Mouse (Mus musculus) thymus, postnatal 0 days (tissue): ENCODE measurements around the gene Plcb4. TPM values are rescaled to one million over a fixed set of nuclear protein-coding genes. Genes with fewer than 3 reads are reported as not detected.
"Not testable (repeated sequence)": the region's sequence is repeated elsewhere in the genome, so short reads cannot be mapped to it uniquely, and the experiment has no call there.

ENCODE experiments used
- DNase-seq: peaks from one replicate; pipeline ENCODE4 v3.0.0-alpha.2; 2015; ENCODE audit warnings: low spot score
- polyA plus RNA-seq: library from polyadenylated mRNA; unstranded; fragments of >200 nt; fragmentation: Nextera tagmentation; extraction: Ambion mirVana; gene quantifications from 2 replicates; pipeline ENCODE4 v1.2.1, GENCODE M21; 2015

Gene Plcb4
- polyA plus RNA-seq, 1 experiment from 2014 or later = 7.2 TPM

DNA sequence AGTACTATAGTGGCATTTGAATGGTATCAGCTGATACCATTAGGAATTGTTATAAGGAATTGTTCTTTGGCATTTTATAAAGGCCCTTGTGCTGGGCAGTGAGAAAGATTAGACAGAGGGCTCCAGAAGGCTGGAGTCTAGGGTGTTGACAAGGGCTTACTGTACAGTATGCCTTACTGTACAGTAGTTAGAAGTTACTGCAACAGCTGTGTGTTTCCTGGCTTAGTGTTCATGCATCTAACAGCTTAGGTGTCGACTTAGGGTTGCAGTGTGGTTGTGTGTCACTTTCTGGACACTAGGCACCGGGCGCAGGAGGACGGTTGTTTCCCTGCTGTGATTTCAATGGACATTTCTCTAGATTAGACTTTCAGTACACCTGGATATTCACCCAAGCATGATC lies 57.4 kb downstream of the Plcb4 start:
- no peak for DNase-seq

DNA sequence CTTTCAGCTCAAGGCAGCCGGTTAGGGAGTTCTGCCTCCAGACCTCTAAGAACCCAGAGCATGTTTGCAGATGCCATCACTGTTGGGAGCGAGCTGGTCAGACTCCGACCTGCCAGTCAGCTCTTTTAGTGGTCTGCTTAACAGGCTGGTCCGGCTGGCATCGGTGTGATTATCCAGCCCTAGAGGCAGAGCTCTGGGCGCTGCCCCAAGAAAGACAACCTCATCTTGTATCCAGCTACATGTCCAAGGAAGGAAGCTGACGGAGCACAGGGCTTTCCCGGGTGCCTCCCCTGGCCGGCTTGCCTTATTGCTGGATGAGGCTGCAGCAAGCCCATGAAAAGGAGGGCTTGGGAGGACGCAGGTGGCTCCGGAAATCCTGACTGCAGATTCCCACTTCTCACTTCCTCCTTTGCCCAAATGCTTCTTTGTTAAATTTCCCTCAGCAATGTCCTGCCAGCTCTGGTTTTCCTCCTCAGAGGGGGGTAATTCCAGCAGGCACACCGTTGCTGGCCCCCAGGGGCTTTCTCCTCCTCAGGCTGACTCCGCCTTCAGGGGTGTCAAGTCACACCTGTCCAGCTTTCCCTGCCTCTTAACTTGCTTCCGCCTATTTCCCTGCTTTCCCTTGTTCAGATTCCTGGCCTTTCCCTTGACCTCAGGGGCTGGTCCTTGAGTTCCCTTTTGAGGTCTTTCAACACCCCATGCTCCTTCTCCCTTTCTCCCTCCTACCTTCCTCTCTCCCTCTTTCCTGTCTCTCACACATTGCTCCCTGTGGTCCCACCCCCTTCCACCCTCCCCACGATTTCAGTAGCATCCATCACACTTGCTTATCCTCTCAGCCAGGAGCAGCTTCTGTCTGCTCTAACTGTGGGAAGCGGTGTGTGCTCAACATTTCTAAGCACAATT lies 58.7 kb downstream of the Plcb4 start:
- no peak for DNase-seq

DNA sequence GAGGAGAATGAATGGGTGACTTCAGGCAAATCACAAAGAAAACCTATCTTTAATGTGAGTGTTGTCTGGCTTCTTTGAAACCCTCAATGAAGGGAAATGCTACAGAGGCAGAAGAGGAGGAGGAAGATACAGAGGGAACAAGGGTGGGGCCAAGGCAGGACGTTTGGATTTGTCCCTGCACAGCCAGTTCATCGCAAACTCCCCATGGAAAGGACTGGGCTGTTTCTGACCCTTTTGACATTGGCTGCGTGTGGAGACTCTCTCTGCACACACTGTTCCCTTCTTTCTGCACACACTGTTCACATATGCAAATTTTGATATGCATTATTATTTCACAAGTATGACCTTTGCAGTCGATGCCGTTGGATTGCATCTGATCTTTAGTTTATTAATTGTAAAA lies 63.3 kb downstream of the Plcb4 start:
- no peak for DNase-seq

DNA sequence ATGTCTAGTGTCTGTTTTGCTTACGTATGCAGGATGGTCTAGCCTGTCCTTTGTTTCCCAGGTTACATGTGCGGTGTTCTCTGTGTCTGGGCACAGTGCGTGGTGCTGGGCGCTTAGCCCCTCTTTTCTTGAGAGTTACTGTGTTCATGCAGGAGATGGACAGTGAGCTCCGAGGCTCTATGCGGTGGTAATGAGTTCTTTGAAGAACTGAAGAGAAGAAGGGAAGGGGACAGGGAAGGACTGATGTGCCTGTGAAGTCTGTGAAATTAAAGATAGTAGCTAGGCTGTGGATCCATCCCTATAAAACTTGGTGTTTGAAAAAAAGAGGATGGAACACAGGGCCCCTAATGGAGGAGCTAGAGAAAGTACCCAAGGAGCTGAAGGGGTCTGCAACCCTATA lies 64.6 kb downstream of the Plcb4 start:
- no peak for DNase-seq

DNA sequence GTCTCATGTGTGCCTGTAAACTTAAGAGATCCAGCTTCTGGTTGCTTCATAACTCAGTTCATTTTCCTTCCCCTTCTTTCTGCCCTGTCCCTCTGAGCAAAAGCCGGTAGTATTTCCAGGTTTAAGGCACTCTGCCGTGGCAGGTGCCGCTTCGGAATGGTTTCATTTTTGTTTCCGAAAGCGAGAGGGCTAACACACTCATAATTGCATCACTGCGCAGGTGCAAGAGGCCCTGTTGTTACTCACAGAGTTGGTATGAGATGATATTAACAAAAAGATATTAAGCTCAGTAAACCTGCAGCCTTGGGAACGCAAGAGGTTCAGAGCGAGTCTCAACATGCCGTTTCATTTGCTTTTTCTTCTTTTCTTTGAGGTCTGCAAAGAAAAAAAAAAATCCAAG lies 65.7 kb downstream of the Plcb4 start:
- DNase-seq = no peak

DNA sequence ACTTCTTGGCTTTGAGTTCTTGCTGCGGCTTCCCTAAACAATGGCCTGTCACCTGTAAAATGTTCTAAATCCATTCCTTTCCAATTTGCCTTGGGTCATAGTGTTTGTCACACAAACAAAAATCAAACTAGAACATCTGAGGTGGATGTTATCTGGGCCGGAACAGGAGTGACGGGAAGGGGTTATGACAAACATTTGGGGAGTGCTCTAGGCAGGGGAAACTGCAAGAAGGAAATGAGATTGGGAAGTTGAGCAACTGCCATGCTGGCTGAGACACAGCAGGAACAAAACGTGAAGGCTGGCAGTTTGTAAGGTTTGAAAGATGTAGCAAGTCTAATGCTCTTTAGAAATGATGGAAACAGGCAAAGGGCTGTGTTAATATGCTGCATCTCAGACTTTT lies 66.6 kb downstream of the Plcb4 start:
- no peak for DNase-seq

DNA sequence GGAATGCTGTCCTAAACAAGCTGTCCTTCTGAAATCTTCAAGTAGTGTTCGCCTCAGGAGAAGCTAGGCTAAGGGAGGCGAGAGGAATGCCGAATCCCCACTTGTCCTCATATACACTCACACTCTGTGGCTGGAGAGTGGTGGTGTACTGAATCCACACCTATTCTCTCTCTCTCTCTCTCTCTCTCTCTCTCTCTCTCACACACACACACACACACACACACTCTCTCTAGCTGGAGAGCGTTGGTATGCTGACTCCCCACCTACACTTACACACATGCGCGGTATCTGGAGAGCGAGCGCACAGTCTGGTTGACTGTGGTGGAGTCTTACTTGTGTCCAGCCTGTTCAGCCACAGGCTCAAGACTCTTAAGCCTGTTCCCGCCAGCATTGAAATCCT lies 68.3 kb downstream of the Plcb4 start:
- no peak for DNase-seq

DNA sequence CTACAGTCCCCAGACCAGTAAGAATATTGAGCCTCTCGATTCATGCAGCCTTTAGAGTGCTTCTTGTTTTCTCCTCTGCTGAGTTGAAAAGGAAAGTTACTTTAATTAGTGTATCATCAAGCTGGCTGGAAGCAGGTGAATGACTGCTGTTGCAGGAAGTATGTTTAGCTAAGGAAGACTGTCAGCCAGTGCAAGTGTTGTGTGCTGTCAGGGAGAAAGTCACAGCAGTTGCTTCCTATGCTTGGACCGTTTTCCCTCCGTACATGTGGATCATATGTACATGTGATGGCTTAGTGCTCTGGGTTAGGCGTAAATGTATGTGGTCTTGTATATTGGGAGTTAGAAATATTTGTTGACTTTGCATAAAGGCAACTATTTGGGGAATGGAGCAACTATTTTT lies 69.1 kb downstream of the Plcb4 start:
- DNase-seq = no peak

DNA sequence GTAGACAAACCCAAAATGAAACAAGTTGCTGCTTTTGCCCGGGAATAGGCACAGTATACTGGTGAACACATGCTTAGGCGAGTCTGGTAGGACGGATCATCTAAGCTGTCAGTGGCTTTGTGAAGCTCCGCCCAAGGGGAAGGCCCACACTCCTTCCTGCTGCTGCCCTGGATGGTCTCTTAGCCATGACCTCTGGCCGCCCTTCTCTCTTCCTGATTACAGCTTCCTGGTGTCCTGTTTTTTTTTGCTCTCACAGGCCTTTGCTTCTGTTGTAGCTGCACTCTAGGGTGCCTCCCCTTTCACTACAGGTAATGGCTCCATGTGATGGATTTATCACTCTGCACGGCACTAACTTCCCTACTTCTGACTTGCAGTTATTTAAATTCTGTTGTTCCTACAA lies 72.8 kb downstream of the Plcb4 start:
- no peak for DNase-seq

DNA sequence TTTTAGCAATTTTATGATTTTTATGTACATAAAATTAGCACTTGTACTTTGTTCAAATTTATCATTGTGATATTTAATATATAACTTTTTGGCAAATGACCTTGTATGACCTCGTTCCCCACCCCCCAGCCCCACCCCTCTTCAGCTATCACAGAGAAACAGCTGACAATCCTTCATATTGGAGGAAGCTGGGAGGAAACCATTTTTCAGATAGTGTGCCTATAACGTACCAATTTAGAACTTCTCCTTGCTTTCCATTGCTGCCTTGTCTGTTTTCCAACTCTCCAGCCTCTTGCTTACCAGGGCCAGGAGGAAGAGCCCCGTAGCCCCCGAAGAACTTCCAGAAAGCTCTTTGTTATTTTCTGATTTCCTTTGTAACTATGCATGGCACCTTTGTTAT lies 73.8 kb downstream of the Plcb4 start:
- DNase-seq = no peak

DNA sequence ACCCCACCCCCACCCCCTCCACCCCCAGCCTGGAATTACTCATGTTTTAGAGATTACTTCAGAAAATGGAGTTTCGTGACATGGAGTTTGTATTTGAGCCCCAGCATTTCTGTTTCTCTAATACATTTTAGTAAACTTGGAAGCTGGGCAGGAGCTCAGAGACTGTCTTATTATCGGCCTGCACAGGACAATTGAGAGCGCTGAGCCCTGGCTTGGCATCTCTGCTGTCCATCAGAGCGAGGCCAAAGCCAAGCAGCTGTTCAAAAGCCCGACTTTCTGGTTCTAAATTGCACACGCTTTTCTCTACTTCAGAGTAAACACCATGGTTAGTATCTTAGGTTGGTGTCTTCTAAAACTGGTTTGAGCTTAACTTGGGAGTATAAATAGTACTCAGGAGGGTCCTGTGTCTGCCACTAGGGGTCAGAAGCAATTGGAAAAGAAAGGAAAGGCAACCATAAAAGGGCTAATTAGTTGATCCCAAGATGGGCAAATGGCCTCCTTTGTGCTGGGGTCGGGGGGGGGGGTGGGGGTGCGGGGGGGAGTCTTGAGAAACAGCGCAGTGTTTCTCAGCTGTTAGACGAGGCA lies 75.2 kb downstream of the Plcb4 start:
- no peak for DNase-seq

DNA sequence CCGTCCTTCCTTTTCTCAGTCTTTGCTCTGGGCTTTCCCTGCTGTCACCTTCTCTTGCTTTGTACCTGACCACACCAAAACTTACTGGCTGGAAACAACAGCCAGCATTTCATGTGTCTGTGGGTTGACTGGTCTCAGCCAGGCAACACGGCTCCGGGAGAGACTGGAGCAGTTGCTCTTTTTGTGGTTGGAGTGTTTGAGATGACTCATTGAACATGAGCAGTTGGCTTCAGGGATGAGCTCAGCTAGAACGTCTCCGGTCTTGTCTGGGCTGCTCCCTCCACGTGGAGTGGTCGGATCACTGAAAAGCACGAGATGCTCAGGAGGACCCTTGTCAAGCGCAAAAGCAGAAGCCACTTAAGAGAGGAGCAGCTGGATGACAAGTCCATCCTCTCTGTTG lies 78.7 kb downstream of the Plcb4 start:
- no peak for DNase-seq

DNA sequence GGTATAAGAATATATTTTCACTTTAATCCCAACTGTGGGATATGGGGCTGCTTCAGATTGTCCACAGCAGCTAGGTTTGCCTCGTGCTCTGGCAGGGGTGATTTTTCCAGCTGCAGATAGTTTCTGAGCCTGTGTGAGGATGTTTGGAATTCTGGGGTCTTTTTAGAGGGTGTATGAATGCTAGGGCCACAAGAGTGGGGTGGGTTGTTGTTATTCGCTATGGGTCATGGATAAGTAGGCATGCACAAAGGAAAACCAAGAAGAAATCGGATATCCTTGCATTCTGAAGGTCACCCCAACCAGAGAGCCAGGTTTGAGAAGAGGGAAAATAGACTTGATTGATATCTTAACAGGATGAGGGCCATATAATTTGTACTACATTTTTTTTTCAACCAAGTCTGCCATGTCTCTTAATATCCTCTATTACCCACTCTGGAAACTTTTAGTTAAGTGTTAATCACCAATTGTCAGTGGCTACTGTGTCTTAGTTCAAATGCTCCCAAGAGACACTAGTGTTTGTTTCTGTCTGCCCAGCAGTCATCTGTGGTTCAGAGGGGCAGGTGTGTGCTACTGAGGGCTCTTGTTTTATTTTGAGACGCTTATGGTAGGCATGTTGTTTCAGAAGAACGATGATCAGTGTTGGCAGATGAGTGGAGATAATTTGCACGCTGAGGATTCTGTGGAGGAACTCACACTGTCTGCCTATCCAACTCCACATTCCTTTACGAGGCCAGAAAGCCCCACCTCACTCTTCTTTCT lies 79.4 kb downstream of the Plcb4 start:
- not testable (repeated sequence) for DNase-seq

DNA sequence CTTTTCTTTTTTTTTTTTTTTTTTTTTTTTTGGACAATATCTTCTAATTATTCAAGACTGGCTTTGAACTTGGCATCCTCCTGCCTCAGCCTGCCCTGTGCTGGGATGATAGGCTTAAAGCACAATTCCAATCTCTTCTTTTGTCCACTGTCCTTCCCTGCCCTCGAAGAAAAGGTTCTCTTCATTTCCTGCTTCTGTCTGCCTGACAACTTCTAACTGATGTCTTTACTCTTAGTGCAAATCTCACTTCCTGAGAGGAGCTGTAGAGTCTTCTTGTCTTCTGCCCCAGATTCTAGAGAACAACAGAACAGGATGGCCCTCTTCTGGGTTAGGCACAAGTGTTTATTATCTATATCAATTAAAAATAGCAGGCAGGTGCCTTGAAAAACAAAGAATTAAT lies 80.1 kb downstream of the Plcb4 start:
- DNase-seq = no peak

DNA sequence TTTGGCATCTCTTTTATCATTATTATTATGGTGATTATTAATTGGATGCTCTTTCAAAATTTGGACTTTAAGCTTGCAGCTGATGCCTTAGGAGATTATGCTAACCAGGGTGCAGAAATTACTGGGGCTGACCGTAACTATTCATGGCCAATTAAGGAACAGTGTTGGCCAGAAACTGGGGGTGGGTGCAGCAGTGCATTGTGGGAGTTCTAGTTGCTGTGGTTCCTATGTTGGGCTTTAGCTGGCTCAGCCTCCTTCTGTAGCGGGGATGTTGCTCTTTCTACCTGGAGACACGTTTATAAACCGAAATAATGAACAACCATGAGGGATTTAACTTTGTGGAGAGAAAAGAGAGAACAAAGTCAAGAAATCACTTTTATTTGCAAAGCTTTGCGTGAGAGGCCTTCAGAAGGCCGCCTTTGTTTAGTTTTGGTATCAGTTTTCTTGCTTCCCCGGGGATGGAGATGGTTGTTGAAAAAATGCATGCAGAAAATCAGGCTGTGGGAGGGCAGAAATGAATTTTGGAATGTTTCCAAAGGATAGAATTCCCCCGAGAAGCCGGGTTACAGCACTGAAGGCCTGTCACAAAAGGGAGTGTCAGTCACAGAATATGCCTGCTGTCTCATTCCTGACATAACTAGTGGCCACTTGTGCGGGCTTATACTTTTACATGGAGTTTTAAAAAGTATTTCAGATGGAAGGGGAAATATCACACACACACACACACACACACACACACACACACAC lies 84.3 kb downstream of the Plcb4 start:
- no peak for DNase-seq

DNA sequence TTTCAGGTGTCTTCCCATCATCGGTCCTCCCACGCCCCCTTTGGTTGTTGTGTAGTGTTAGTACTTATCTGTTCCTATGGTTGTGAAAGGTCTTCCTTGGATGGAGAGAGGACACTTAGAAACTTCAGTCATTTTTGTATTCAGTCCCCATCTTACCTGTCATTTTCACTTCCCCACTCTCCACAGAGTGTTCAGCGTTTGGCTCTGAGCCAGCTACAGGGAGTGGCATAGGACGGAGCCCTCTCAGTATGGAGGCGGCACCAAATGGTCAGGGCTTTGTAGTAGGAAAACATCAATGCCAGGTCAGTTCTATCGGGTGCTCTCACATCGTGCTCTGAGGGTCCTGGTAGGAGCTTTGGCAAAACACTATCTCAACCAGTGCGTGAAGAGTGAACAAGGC lies 85.9 kb downstream of the Plcb4 start:
- no peak for DNase-seq

DNA sequence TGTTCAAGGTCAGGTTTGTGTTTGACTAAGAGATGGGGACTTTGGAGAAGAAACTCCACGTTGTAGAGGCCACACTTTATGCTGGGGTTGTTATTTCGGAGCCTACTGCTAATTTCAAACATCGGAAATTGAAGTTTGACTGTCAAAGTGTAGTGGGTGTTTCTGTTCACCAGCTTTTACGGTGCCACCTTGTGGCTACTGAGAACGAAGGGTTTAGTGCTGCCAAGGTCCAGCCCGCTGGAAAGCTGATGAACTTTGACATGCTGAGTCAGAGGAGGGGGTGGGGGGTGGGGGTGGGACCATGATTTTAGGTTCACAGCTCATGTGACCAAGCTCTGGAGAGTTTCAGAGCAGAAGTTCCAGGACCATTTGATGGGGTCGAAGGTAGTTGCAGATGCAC lies 86.3 kb downstream of the Plcb4 start:
- DNase-seq = no peak

DNA sequence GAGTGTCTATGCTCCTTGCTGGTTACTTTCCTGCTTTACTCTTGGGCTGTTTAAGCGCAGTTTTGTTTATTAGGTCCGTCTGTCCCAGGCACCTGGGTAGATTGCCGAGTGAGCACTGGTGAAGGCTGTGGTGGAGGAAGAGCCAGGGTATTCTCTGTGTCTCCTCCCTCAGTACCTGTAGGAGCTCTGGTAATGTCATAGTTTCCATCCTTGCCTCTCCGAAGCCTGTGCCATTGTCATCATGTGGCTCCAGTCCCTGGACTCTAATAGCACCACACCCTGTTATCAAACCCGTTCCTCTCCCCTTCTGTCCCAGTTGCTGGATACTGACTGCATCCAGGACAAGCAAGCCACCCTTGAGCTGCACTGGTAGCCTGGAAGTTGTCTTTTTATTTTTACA lies 89.6 kb downstream of the Plcb4 start:
- no peak for DNase-seq

DNA sequence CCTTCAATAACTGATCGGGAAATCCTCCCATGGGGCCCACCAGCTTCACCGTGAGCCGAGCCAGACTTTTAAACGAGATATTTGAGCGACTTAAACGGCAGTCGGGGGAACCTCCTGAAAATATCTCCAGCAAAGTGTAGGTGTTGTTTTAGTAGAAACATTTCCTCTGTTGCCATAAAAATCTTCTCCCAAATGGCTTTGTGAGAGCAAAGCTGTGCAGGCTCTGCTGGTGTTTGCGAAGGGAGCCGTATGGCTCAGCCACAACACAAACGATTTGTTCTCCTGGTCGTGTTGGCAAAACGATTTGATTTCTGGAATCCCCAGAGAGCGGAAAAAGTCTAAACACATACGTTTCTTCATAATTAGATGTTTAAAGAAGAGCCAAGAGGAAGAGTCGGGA lies 90.8 kb downstream of the Plcb4 start:
- DNase-seq = no peak

DNA sequence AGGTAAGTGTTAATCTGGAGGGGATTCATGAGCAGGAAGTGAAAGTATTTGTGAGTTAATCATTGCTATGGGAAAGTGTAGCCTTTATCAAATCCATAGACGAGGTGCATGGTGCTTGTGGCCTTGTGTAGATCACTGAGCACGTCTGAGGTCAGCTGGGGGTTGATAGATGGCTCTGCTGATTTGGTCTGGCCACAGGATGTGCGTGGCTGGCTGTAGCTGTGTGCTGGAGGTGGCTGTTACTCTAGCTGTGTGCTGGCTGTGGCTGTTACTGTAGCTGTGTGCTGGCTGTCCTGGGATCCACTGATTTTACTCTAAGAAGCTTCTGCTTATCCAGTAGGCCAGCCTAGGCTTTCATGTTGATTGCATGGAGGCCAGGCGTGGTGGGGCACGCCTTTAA lies 91.9 kb downstream of the Plcb4 start:
- no peak for DNase-seq

DNA sequence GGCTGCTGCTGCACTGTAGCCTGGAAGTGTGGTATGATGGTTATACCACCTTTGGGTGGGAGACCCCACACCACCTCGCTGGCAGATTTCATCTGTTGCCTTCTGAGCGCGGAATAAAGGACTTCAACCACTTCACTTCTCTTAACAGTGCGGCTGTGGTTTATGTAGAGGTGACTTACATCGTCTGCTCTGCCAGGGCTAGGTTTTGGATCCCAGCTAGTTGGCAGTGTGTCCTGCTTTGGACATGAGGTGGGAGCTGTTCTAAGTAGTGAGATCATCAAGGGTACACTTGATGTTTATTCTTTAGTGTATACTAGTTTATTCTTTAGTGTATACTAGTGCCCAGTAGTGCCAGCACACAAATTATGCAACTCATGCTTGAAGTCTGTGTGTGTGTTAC lies 97.0 kb downstream of the Plcb4 start:
- no peak for DNase-seq

DNA sequence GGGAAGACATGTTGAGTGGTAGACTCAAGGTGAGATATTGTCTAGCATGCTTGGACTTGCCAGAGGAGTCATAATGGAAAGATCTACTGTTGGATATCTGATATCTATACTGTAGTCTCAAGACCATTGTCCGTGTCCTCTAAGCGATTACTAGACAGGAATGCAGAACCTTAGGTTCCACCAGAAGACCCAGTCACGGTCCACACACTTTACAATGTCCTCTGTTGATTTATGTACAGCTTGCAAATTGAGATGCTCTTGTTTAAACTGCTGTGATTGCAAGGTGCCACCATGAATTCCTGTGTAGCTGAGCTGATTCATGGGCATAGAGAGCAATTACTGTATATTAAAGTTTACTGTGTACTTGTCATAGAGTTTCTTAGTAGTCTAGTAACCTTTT lies 98.7 kb downstream of the Plcb4 start:
- DNase-seq = no peak
